Mouse (Mus musculus): ENCODE measurements at regions not wholly inside any gene's neighbourhood (a gene's known extent, or its start where the extent isn't known, plus 50 kb on each side); places are given as distances from the start of the nearest gene placed in this dataset.
"Not testable (repeated sequence)": the region's sequence is repeated elsewhere in the genome, so short reads cannot be mapped to it uniquely, and the experiment has no call there.

DNA sequence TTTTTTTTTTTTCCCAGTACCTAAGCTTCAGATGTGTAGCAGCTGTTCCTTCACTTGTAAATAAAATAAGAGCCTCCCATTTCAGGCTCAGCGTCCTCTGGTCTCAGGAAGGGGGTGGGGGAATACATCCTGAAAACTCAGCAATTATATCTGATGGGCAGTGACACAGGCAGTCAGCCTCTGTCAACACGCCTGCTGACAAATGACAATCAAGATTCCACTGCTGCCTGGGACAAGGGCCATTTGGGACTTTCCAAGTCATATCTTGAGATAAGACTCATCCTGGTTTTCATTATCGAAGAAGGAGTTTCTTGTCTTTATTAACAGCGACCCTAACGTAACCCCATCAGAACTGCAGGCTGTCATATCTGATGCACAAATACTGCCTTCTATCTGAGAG lies 187.9 kb upstream of the Pum3 start:
- H3K4me3 ChIP-seq (ENCODE audit: insufficient read depth in 1 of 2, low read depth in 2 of 2, low read length in 2 of 2): no peak overlapping the region
- DNase-seq (ENCODE audit: low read depth in 3 of 3, low spot score in 3 of 3) (no peak), ATAC-seq (ENCODE audit: insufficient read depth) (no peak)
- no peaks in the 10 kb centered on the region for H3K9me3 ChIP-seq (ENCODE audit: control insufficient read depth, low read length)
- no peak overlapping the region for H3K9ac ChIP-seq (replicated peaks)
- TF ChIP-seq CTCF (IDR thresholded peaks at IDR 0.05; ENCODE audit: low read depth): no peak
- no peak for TF ChIP-seq EP300 (IDR thresholded peaks at IDR 0.05; ENCODE audit: low read depth)
- no peak overlapping the region for H3K27ac ChIP-seq
- 45% methylated on average over 5 of the region's 5 CpGs for WGBS (ENCODE audit: insufficient replicate concordance)
- H3K27me3 ChIP-seq (ENCODE audit: control insufficient read depth, insufficient read depth, low read length): no peaks in the 10 kb centered on the region
- no peaks in the 10 kb centered on the region for H3K4me1 ChIP-seq (replicated peaks; ENCODE audit: control insufficient read depth in 2 of 2, insufficient read depth in 2 of 2, low read length in 1 of 2)
- H3K4me2 ChIP-seq (ENCODE audit: low read depth): no peak overlapping the region
- no peaks in the 10 kb centered on the region for H3K36me3 ChIP-seq (replicated peaks; ENCODE audit: control insufficient read depth, insufficient read depth, low read depth)

DNA sequence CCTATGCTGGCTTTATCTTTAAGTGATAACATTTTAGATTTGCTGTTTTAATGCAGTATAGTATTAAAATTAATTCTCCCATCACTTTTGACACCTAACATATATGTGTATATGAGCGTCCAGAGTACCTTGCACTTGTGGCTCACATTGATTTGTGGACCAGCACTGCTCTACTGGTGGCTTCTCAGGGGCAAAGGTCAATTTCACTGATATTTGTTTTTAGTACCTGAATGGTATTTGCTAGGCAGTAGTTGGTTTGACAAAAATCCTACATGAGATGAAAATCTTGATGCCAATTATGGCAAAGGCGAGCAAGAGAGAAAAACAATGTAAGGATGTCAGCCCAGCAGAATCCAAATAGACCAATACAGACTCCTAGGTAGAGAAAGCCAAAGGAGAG lies 177.3 kb upstream of the Pum3 start:
- no peak overlapping the region for H3K27ac ChIP-seq
- WGBS (ENCODE audit: insufficient replicate concordance): 58% methylated on average over 2 of the region's 2 CpGs
- no peaks in the 10 kb centered on the region; a peak in 1 of 4 replicates for H3K4me1 ChIP-seq (replicated peaks; ENCODE audit: control insufficient read depth in 2 of 2, insufficient read depth in 2 of 2, low read length in 1 of 2)
- no peak for DNase-seq (ENCODE audit: low read depth in 3 of 3, low spot score in 3 of 3)
- H3K27me3 ChIP-seq (ENCODE audit: control insufficient read depth, insufficient read depth, low read length): no peaks in the 10 kb centered on the region
- H3K36me3 ChIP-seq (replicated peaks; ENCODE audit: control insufficient read depth, insufficient read depth, low read depth): no peaks in the 10 kb centered on the region
- no peak for ATAC-seq (ENCODE audit: insufficient read depth)
- no peak overlapping the region for H3K4me3 ChIP-seq (ENCODE audit: insufficient read depth in 1 of 2, low read depth in 2 of 2, low read length in 2 of 2)
- TF ChIP-seq EP300 (IDR thresholded peaks at IDR 0.05; ENCODE audit: low read depth) (no peak), CTCF (IDR thresholded peaks at IDR 0.05; ENCODE audit: low read depth) (no peak)
- H3K9me3 ChIP-seq (ENCODE audit: control insufficient read depth, low read length): no peaks in the 10 kb centered on the region
- H3K9ac ChIP-seq (replicated peaks): no peak overlapping the region
- no peak overlapping the region for H3K4me2 ChIP-seq (ENCODE audit: low read depth)

DNA sequence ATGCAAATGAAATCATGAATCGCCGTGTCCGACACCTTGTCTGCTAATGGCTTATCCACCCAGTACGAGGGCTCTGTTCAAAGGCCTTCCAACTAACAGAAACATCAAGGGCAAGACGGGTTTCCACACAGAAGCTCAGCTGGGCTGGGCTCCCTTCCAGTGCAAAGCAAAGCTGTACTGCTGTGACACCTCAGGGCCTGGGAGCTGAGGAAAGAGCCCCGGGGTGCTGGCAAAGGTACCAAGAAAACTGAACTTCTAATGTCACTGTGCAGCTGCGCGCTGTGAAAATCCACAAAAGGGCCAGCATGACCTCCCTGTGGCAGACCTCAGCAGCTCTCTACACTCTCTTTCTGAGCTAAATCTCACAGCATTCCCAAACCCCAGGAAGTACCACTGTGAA lies 173.7 kb upstream of the Pum3 start:
- Histone ChIP-seq H3K9ac (replicated peaks) (no peak overlapping the region), H3K9me3 (ENCODE audit: control insufficient read depth, low read length) (no peaks in the 10 kb centered on the region), H3K4me2 (ENCODE audit: low read depth) (no peak overlapping the region), H3K4me1 (replicated peaks; ENCODE audit: control insufficient read depth in 2 of 2, insufficient read depth in 2 of 2, low read length in 1 of 2) (no peaks in the 10 kb centered on the region; a peak in 1 of 4 replicates), H3K36me3 (replicated peaks; ENCODE audit: control insufficient read depth, insufficient read depth, low read depth) (no peaks in the 10 kb centered on the region), H3K27me3 (ENCODE audit: control insufficient read depth, insufficient read depth, low read length) (no peaks in the 10 kb centered on the region), H3K27ac (no peak overlapping the region), H3K4me3 (ENCODE audit: insufficient read depth in 1 of 2, low read depth in 2 of 2, low read length in 2 of 2) (no peak overlapping the region)
- TF ChIP-seq CTCF (IDR thresholded peaks at IDR 0.05; ENCODE audit: low read depth) (no peak), EP300 (IDR thresholded peaks at IDR 0.05; ENCODE audit: low read depth) (no peak)
- WGBS (ENCODE audit: insufficient replicate concordance): 43% methylated on average over 8 of the region's 8 CpGs
- ATAC-seq (ENCODE audit: insufficient read depth) (no peak), DNase-seq (ENCODE audit: low read depth in 3 of 3, low spot score in 3 of 3) (no peak)

DNA sequence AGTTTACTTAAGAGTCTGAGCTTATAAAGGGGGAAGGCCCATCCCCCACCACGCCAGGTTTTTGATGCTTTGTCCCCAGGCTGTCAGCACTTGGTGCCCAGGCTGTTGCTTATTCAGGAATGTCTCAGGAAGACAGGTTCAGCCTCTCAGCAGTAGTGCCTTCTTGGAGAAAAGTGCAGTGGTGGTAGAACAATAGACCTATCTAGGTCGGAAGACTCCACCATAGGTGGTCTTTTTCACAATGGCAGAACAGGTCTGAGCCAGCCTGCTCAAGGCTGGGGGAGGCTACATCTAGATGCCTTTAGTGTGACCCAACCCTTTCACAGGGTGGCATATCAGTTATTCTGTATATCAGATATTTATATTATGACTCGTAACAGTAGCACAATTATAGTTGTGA lies 171.9 kb upstream of the Pum3 start:
- Histone ChIP-seq H3K4me3 (ENCODE audit: insufficient read depth in 1 of 2, low read depth in 2 of 2, low read length in 2 of 2) (no peak overlapping the region), H3K27me3 (ENCODE audit: control insufficient read depth, insufficient read depth, low read length) (no peaks in the 10 kb centered on the region), H3K9ac (replicated peaks) (no peak overlapping the region), H3K27ac (no peak overlapping the region), H3K36me3 (replicated peaks; ENCODE audit: control insufficient read depth, insufficient read depth, low read depth) (no peaks in the 10 kb centered on the region), H3K9me3 (ENCODE audit: control insufficient read depth, low read length) (no peaks in the 10 kb centered on the region), H3K4me1 (replicated peaks; ENCODE audit: control insufficient read depth in 2 of 2, insufficient read depth in 2 of 2, low read length in 1 of 2) (no peaks in the 10 kb centered on the region), H3K4me2 (ENCODE audit: low read depth) (no peak overlapping the region)
- DNase-seq (ENCODE audit: low read depth in 3 of 3, low spot score in 3 of 3) (no peak), ATAC-seq (ENCODE audit: insufficient read depth) (no peak)
- WGBS (ENCODE audit: insufficient replicate concordance): 58% methylated on average over 3 of the region's 3 CpGs
- TF ChIP-seq CTCF (IDR thresholded peaks at IDR 0.05; ENCODE audit: low read depth) (no peak), EP300 (IDR thresholded peaks at IDR 0.05; ENCODE audit: low read depth) (no peak)

DNA sequence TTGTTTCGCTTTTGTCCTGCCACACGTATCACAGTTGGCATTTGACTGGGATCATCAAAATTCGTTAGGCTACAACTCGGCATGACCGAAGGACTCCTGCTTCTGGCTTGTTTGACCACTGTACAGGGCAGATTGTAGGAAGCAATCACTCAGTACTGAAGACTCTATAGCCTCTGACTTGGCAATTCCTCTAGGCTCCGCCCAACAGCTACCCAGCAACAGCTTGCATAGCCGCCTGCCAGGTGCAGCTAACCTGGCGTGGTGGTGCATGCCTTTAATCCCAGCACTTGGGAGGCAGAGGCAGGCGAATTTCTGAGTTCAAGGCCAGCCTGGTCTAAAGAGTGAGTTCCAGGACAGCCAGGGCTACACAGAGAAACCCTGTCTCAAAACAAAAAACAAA lies 170.8 kb upstream of the Pum3 start:
- H3K4me2 ChIP-seq (ENCODE audit: low read depth); H3K36me3 ChIP-seq (replicated peaks; ENCODE audit: control insufficient read depth, insufficient read depth, low read depth); H3K4me1 ChIP-seq (replicated peaks; ENCODE audit: control insufficient read depth in 2 of 2, insufficient read depth in 2 of 2, low read length in 1 of 2); ATAC-seq (ENCODE audit: insufficient read depth); H3K9me3 ChIP-seq (ENCODE audit: control insufficient read depth, low read length); H3K27me3 ChIP-seq (ENCODE audit: control insufficient read depth, insufficient read depth, low read length); H3K4me3 ChIP-seq (ENCODE audit: insufficient read depth in 1 of 2, low read depth in 2 of 2, low read length in 2 of 2); DNase-seq (ENCODE audit: low read depth in 3 of 3, low spot score in 3 of 3); H3K9ac ChIP-seq (replicated peaks); H3K27ac ChIP-seq: not testable (repeated sequence)
- 59% methylated on average over 9 of the region's 9 CpGs for WGBS (ENCODE audit: insufficient replicate concordance)

Measured in liver, embryonic 14.5 days (tissue).